Mouse (Mus musculus): Measurements from ENCODE around the gene Inpp5a. TPM values are rescaled to one million over a fixed set of nuclear protein-coding genes. Genes with fewer than 3 reads are reported as not detected.

Gene Inpp5a
- total RNA-seq (2015; ENCODE audit: low replicate concordance), result 17.7 and 20.1 TPM in 2 replicates
- 9.0 and 14.7 TPM in 2 replicates for total RNA-seq (2017; ENCODE audit: low replicate concordance)

DNA sequence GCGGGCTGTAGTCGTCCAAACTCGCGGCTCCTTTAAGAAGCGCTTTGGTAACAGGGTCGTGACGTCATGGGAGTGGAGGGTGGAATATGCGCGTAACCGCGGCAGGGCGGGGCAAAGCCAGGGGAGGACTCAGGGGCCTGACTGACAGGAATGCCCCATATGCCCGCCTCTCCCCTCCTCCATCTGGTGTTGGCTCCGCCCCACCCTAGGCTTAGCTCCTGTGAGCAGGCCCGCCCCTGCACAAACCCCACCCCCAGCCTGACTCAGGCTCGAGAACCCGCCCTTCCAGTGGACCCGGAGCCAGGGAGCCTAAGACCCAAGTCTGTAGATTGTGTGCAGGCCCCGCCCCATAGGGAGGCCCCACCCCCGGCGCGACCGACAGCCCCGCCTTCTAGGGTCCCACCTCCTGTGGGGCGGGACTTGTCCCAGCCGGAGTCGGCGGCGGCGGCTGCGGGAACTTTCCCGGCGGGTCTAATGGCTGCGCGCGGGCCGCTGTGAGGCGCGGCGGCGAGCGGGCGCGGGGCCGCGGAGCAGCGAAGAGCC, at the start of gene Inpp5a:
Inpp5a (plus strand) TSS at position 440 of the 543 bp plus-strand sequence.
- ATAC-seq (replicated peaks; ENCODE audit: low FRiP score, poor library complexity, severe bottlenecking), result peak; percentile 87

GRCm38 (mm10) chr7:139339184-139339583, 49.7 kb upstream of the Inpp5a start:
- ATAC-seq (replicated peaks; ENCODE audit: low FRiP score, poor library complexity, severe bottlenecking), result no peak

DNA sequence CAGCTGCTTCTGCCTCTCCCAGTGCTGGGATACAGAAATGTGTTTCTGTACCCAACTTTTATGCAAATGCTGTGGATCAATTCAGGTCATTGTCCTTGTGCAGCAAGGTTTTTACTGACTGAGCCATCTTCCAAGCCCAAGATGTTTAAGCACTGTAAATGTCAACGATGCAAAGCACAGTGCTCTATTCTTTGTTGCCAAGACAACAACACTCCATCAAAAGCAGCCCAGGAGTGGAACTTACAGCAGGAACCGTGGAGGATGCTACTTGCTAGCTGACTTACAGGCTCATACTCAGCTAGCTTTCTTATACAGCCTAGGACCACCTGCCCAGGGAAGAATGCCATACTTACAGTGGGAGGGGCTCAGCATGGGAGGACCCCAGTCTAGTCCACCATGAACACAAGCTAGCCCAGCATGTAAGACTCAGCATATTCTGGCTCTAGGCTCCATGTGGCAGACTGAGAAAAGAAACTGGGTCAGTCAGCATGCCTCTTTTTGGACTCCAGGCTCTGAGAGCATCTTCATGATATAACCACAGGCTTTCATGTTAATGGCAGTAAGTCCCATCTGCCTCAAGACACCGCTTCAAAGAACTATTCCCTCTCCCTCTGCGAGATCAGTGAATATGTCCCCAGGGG, 47.8 kb upstream of the Inpp5a start:
- no peak for ATAC-seq (replicated peaks; ENCODE audit: low FRiP score, poor library complexity, severe bottlenecking)

GRCm38 (mm10) chr7:139342809-139343208, 46.1 kb upstream of the Inpp5a start:
- ATAC-seq (replicated peaks; ENCODE audit: low FRiP score, poor library complexity, severe bottlenecking), result no peak

- no peak for ATAC-seq (replicated peaks; ENCODE audit: low FRiP score, poor library complexity, severe bottlenecking)
Measured at GRCm38 (mm10) chr7:139347051-139347450, 41.9 kb upstream of the Inpp5a start.

DNA sequence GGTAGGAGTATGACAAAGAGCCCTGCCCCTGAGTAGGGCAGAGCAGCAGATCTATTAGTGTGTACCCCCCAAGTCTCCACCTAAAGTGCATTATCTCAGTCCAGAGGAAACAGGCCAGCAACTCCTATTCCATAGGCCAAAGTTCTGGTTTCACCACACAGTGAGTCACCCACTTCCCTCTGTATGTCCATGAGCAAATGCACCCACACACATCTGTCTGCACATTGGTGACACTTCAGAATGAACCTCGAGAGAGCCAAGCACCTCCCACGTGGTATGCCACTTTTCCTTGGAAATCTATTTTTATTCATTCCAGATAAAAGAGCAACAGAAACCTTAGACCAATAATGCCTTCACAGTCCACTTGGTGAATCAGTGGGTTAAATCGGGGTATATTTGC, 38.3 kb upstream of the Inpp5a start:
- no peak for ATAC-seq (replicated peaks; ENCODE audit: low FRiP score, poor library complexity, severe bottlenecking)

GRCm38 (mm10) chr7:139354370-139355139, 34.4 kb upstream of the Inpp5a start:
- ATAC-seq (replicated peaks; ENCODE audit: low FRiP score, poor library complexity, severe bottlenecking), result no peak

- no peak for ATAC-seq (replicated peaks; ENCODE audit: low FRiP score, poor library complexity, severe bottlenecking)
Measured at GRCm38 (mm10) chr7:139357043-139357442, 31.9 kb upstream of the Inpp5a start.

GRCm38 (mm10) chr7:139359906-139360305, 29.0 kb upstream of the Inpp5a start:
- ATAC-seq (replicated peaks; ENCODE audit: low FRiP score, poor library complexity, severe bottlenecking), result no peak

GRCm38 (mm10) chr7:139360890-139361559, 27.9 kb upstream of the Inpp5a start:
- no peak for ATAC-seq (replicated peaks; ENCODE audit: low FRiP score, poor library complexity, severe bottlenecking)

DNA sequence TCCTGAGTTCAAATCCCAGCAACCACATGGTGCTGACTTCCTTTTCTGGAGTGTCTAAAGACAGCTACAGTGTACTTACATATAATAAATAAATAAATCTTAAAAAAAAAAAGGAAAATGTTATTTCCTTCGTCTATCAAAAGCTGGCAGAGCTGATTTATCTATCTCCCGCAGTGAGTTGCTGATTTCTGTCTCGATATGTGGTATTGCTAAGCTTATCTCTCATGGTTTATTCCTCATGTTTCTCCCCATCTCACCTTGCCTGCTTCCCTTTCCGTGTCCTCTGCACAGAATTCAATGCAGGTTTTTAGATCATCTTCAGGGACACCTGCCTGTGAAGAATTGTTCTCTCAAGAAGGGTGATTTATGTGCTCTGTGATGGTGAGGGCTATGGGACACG, 27.1 kb upstream of the Inpp5a start:
- no peak for ATAC-seq (replicated peaks; ENCODE audit: low FRiP score, poor library complexity, severe bottlenecking)

GRCm38 (mm10) chr7:139362514-139362913, 26.4 kb upstream of the Inpp5a start:
- ATAC-seq (replicated peaks; ENCODE audit: low FRiP score, poor library complexity, severe bottlenecking), result no peak

DNA sequence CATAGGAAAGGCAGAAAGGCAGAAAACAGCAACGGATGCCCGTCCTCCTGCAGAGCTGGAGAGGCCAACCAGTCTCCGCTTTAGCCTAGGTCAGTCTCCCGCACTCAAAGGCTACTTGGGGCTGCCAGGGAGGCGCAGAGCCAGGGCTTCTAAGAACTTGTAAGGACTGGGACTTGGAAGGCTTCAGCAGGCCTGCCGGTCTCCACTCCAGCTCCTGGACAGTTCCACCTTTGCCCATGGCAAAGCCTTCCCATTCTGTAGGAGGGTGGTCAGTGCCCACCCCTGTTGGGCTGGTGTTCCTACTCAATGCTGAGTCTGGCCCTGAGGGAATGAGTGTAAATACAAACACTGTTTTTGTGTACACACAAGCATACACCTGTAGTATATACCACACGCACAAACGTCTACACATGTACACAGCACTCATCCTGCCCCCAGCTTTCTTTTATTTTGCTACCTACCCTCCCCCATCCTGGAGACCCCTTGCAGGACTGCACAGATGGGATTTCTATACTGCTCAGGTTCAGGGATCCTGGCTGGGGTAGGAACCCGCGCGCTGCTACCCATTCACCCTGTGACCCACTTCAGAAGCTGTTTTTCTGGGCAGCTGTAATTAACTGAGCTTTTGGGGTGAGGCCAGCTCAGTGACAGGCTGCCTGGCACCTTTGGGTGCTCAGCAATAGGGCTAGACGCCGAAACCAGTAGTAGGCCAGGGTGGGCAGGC, 25.5 kb upstream of the Inpp5a start:
- no peak for ATAC-seq (replicated peaks; ENCODE audit: low FRiP score, poor library complexity, severe bottlenecking)

DNA sequence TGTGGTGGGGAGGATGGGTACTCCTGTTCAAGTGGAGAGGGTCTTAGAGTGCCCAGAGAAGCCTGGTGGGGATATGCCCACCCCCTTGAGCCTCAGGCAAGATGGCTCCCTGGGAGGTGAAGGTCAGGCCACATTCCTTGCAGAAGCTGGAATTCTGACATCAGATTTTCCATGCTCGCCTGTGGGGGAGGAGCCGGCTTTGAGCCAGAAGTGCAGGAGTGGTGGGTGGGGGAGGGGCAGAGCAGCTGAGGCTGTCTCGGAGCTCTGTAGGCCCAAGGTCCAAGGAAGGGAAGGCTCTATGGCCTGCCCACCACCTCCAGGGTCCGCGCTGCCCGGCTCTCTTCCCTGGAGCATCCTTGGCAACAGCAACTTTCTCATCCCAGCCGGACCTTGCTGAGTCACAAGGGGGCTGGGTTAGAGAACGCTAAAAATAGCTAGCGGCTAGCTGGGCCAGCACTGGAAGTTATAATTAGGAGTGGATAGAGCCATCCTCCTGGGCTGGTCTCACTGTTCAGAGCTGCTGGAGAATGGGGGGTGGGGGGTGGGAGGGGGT, 24.8 kb upstream of the Inpp5a start:
- ATAC-seq (replicated peaks; ENCODE audit: low FRiP score, poor library complexity, severe bottlenecking), result no peak

DNA sequence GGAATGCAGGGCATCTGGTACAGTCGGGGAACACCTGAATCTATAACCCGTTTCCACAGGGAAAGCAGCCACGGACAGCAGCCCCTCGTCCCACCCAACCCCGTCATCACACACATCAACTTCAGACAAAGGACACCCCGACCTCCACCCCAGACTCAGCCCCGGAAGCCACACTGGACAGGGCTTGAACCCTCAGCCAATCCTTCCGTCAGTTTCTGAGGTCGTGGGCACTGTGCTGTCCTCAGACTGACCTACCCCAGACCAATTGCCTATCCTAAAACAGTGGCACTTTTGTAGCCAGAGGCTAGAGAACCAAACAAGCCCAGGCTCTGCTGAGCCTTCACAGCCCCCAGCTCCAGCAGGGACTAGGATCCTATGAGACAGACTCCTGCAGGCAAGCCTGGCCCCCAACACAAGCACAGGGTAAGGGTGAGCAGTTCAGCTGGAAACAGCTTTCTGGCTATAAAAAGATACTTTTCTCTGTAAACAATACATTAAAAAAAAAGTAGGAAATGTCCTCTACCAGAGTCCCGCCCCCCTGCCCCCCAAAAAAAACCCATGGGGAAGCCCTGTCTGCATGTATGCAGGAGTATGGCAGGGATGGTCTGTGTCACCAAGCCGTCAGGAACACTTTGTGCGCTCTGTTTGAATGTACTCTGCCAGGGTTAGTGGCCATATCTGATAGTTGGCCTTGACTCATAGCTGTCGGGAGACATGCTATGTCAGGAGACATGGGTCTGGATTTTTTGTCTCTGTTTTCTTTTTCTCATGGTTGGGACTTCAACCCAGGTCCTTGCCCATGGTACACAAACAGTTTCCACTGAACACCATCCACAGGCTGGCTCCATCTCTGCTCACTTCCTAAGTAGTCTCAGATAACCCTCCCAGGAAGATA, 23.7 kb upstream of the Inpp5a start:
- no peak for ATAC-seq (replicated peaks; ENCODE audit: low FRiP score, poor library complexity, severe bottlenecking)

GRCm38 (mm10) chr7:139366131-139366530, 22.8 kb upstream of the Inpp5a start:
- ATAC-seq (replicated peaks; ENCODE audit: low FRiP score, poor library complexity, severe bottlenecking), result no peak

GRCm38 (mm10) chr7:139366549-139366948, 22.4 kb upstream of the Inpp5a start:
- ATAC-seq (replicated peaks; ENCODE audit: low FRiP score, poor library complexity, severe bottlenecking), result no peak

DNA sequence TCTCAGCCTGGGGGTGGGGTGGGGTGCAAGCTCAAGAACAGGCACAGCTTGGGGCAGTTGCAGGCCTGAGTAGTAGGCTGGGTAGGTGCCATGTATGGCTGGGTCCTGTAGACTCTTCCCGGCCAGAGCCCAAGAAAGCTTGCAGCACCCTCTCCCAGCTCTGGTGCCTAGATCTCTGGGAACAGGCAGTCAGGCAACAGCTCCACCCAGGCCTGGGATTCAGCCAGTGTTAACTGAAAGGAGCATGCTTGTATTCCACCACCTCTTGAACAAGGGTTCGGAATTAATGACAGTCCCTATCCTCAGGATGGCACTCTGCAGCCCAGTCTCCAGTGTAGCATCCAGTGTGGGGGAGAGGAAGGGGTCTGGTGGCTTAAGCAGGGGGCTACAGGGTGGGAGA, 20.7 kb upstream of the Inpp5a start:
- no peak for ATAC-seq (replicated peaks; ENCODE audit: low FRiP score, poor library complexity, severe bottlenecking)

Data from erythroid progenitor cell, adult 5-6 weeks (primary cell).